Mouse (Mus musculus): ENCODE results near the gene Cd200r1.

- no peak for TF ChIP-seq POLR2A (IDR thresholded peaks at IDR 0.05; ENCODE audit: borderline replicate concordance, extremely low read depth, insufficient read depth, insufficient read length, poor library complexity, severe bottlenecking)
- no peak for TF ChIP-seq CTCF (IDR thresholded peaks at IDR 0.05; ENCODE audit: borderline replicate concordance, extremely low read depth, insufficient read depth, insufficient read length)
Measured at GRCm38 (mm10) chr16:44719349-44719748, 46.2 kb upstream of the Cd200r1 start.
